Mouse (Mus musculus): ENCODE results near the gene Ube2cbp.

The Ube2cbp gene

GRCm38 (mm10) chr9:86423331-86423730 lies 41.4 kb downstream of the Ube2cbp start:
- DNase-seq, result no peak

- DNase-seq, result no peak
Measured at GRCm38 (mm10) chr9:86419366-86419765, 45.4 kb downstream of the Ube2cbp start.

GRCm38 (mm10) chr9:86417971-86418370 lies 46.8 kb downstream of the Ube2cbp start:
- no peak for DNase-seq

GRCm38 (mm10) chr9:86395785-86396184 lies 69.0 kb downstream of the Ube2cbp start:
- peak; percentile 6 for DNase-seq

GRCm38 (mm10) chr9:86395012-86395411 lies 69.7 kb downstream of the Ube2cbp start:
- no peak for DNase-seq

- no peak for DNase-seq
Measured at GRCm38 (mm10) chr9:86393586-86394272, 71.0 kb downstream of the Ube2cbp start.

- DNase-seq, result no peak
Measured at GRCm38 (mm10) chr9:86391467-86391866, 73.3 kb downstream of the Ube2cbp start.

- DNase-seq, result no peak
Measured at GRCm38 (mm10) chr9:86390713-86391112, 74.0 kb downstream of the Ube2cbp start.

- DNase-seq, result no peak
Measured at GRCm38 (mm10) chr9:86388538-86388937, 76.2 kb downstream of the Ube2cbp start.

GRCm38 (mm10) chr9:86376923-86377322 lies 87.8 kb downstream of the Ube2cbp start:
- no peak for DNase-seq

GRCm38 (mm10) chr9:86372783-86373567 lies 91.8 kb downstream of the Ube2cbp start:
- no peak for DNase-seq

GRCm38 (mm10) chr9:86369208-86369607 lies 95.5 kb downstream of the Ube2cbp start:
- DNase-seq, result no peak

- DNase-seq, result peak; percentile 42
Measured at GRCm38 (mm10) chr9:86360536-86360935, 104.2 kb downstream of the Ube2cbp start.

GRCm38 (mm10) chr9:86355851-86356250 lies 108.9 kb downstream of the Ube2cbp start:
- no peak for DNase-seq

GRCm38 (mm10) chr9:86351491-86351890 lies 113.3 kb downstream of the Ube2cbp start:
- no peak for DNase-seq

GRCm38 (mm10) chr9:86336792-86337191 lies 128.0 kb downstream of the Ube2cbp start:
- peak; percentile 23 for DNase-seq

GRCm38 (mm10) chr9:86336361-86336760 lies 128.4 kb downstream of the Ube2cbp start:
- DNase-seq, result no peak

- peak; percentile 24 for DNase-seq
Measured at GRCm38 (mm10) chr9:86335588-86335987, 129.2 kb downstream of the Ube2cbp start.

- no peak for DNase-seq
Measured at GRCm38 (mm10) chr9:86334357-86334756, 130.4 kb downstream of the Ube2cbp start.

GRCm38 (mm10) chr9:86330591-86330990 lies 134.2 kb downstream of the Ube2cbp start:
- DNase-seq, result no peak

GRCm38 (mm10) chr9:86328270-86328669 lies 136.5 kb downstream of the Ube2cbp start:
- no peak for DNase-seq

- DNase-seq, result no peak
Measured at GRCm38 (mm10) chr9:86327341-86327740, 137.4 kb downstream of the Ube2cbp start.

- DNase-seq, result no peak
Measured at GRCm38 (mm10) chr9:86324772-86325171, 140.0 kb downstream of the Ube2cbp start.

GRCm38 (mm10) chr9:86319516-86320140 lies 145.1 kb downstream of the Ube2cbp start:
- no peak for DNase-seq

Data from kidney, adult 11 months (tissue).